ENCODE assay signal across 31 mouse cellular contexts in the genomic region with DNA sequence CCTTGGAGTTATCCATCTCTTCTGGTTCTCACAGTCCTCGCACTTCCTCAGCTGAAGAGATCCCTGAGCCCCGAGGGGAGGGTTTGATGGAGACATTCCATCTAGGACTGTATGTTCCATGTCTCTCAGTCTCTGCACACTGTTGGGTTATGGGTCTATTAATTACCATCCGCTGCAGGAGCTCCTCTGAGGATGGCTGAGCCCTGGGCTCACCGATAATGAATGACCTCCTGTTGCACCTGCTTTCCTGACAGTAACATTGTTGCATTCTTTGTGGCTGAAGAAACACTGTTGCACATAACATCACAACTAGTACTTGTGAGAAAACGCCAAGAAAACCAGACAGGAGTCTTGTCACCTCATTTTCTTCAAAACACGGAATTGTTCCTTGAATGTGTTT. TPM values are rescaled to one million over a fixed set of nuclear protein-coding genes. Genes with fewer than 3 reads are reported as not detected.
"Had no signal": no experiment of that assay in that cellular context is flagged by ENCODE, and none has a peak within 500 bp of the region (broad histone marks: within the 10 kb centered on the region; RNA-seq: fewer than 3 reads in every experiment).

No protein-coding gene starts in this region.

- H3K9ac ChIP-seq: kidney, embryonic 15.5 days; liver, embryonic 13.5 days had no signal

- H3K27ac ChIP-seq: left cerebral cortex, adult 2 months; liver, embryonic 13.5 days had no signal

- H3K27me3 ChIP-seq: kidney, embryonic 15.5 days; liver, embryonic 13.5 days had no signal

- H3K4me3 ChIP-seq: kidney, embryonic 15.5 days; left cerebral cortex, adult 2 months; liver, embryonic 13.5 days had no signal

- H3K36me3 ChIP-seq: kidney, embryonic 15.5 days; liver, embryonic 13.5 days had no signal

- H3K9me3 ChIP-seq: kidney, embryonic 15.5 days; liver, embryonic 13.5 days had no signal

- DNase-seq: kidney, postnatal 10 days; kidney, postnatal 36 days; layer of hippocampus, postnatal 36 days; liver, embryonic 13.5 days; lung, adult 2 months; lung, postnatal 14 days; lung, postnatal 4 days; midbrain, embryonic 14.5 days; right cerebral cortex, postnatal 25 days; spleen, adult 18-20 months; thymus, adult 18-20 months; thymus, postnatal 36 days had no signal

- H3K4me2 ChIP-seq: kidney, embryonic 15.5 days; liver, embryonic 13.5 days; midbrain, embryonic 11.5 days had no signal

RNA-seq across cellular contexts. Expression of gene Rfx8, which starts 27.9 kb away (rescaled TPM):
- total RNA-seq: left cerebral cortex, postnatal 10 days; megakaryocyte-erythroid progenitor cell, adult 5-6 weeks had no signal

RNA-seq across cellular contexts. Expression of gene Gm3646, which starts 56.5 kb away (rescaled TPM):
- total RNA-seq: layer of hippocampus, adult 8-10 months; layer of hippocampus, postnatal 10 days; layer of hippocampus, postnatal 36 days; left cerebral cortex, adult 2 months; left cerebral cortex, postnatal 10 days; left cerebral cortex, postnatal 36 days; liver, adult 2 months; megakaryocyte progenitor cell, adult 5-6 weeks; megakaryocyte-erythroid progenitor cell, adult 5-6 weeks; midbrain, postnatal 0 days had no signal
- polyA plus RNA-seq: kidney, embryonic 15.5 days; limb, embryonic 11.5 days; limb, embryonic 14.5 days; liver, adult 2 months; liver, embryonic 13.5 days; liver, embryonic 16.5 days; lung, adult 2 months; lung, embryonic 16.5 days; midbrain, embryonic 11.5 days; midbrain, embryonic 14.5 days; midbrain, postnatal 0 days; neural tube, embryonic 11.5 days; neural tube, embryonic 14.5 days; stomach, embryonic 16.5 days; urinary bladder, adult 2 months had no signal
